Mouse (Mus musculus): Measurements from ENCODE around the gene Nthl1. TPM values are rescaled to one million over a fixed set of nuclear protein-coding genes. Genes with fewer than 3 reads are reported as not detected.

Gene Nthl1
- polyA plus RNA-seq (2015; fragmentation: Illumina TruSeq; extraction: RNeasy Lipid Tissue Mini Kit (QIAGEN cat#74804); ENCODE audit: insufficient read depth, low read depth, low replicate concordance) = 3.5 TPM

DNA sequence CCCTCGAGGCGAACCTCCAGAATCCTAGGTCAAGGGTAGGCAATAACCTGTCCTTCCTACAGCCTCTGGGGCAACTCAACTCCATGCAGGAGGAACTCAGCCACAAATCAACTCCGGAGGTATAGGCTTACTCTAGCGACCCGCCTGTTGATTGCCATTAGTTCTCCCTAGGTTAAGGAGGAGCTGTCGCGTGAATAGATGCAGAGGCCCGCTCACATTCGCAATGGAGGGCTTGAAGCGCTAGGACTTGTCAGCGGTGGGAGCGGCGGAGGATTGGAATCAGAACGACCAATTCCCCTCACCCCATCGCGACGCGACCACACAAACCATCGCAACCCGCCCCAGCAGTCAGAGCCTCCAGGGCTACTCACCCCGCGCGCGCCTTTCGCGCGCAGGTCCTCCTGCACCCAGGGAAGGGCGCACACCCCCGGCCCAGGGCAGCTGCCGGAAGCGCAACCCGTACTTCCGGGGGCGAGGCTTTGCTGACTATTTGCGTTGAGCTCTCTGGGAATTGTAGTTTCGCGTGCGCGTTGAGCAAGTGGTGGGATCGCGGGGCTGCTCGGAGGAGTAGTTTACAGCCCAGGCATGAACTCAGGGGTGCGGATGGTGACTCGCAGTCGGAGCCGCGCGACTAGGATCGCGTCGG, at the start of gene Nthl1, which contains the start of gene Tsc2:
Nthl1 (plus strand) TSS at position 514 of the 646 bp plus-strand sequence.
Tsc2 (minus strand) TSS at position 464 of the 646 bp plus-strand sequence.

DNA sequence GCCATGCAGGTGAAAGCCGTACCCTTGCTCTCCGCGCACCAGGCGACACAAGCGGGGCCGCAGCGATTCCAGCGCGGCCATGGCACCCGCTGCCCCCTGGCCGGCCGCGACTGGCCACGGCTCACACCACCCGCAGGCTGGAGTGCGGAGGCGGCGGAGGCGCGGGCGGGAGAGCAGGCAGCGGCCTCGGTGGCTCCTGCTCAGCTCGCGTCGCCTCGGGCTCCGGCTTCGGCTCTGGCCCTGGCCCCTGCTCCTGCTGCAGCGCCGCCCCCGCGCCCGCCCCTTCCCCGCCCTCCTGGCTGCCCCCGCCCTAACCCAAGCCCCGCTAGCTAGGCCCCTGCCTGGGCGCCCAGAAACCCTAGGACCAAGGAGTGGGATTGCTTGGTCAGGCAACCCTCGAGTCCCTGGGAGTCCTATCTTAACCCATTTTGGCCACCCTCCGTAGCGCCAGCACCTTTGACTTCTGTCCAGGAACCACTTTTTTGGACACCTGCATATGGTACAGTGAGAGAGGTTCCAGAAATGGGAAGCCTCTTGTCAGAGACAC, 17.7 kb downstream of the Nthl1 start, which contains the start of gene Slc9a3r2:
Slc9a3r2 (minus strand) TSS at position 258 of the 547 bp plus-strand sequence.

DNA sequence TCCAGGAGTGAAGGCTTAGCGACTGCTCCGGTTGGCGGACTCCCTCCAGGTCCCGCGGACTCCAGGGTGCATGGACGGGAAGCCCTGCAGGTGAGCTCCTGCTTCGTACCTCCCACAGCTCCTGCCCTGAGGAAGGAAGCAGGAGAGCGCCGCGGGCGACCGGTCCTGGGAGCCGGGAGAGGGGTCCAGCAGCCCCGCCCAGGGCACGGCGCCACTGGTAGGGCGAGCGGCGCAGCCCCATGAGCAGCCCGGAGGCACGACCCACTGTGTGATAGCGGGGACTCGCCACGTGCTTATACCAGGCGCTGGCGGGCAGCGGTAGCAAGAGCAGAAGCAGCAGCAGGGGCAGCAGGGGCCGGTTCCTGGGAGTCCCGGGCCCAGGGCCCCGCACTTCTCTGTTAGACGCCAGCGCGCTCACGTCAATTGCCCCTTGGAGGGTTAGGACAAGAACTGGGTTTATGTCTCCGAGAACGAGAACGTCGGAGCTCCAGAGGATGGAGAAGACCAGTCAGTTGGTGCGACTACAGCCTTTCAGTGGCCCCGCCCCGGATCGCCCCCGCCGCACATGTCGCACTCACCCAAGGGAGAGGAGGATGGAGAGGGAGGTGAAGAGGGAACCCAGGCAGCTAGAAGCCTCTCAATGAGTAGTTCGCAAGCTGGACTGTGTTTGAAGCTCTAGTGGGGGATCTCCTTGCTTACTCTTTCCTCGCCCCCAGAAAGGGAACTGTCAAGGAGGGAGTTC, 25.7 kb downstream of the Nthl1 start, which contains the start of gene Npw:
Npw (minus strand) TSS at position 441 of the 742 bp plus-strand sequence.

DNA sequence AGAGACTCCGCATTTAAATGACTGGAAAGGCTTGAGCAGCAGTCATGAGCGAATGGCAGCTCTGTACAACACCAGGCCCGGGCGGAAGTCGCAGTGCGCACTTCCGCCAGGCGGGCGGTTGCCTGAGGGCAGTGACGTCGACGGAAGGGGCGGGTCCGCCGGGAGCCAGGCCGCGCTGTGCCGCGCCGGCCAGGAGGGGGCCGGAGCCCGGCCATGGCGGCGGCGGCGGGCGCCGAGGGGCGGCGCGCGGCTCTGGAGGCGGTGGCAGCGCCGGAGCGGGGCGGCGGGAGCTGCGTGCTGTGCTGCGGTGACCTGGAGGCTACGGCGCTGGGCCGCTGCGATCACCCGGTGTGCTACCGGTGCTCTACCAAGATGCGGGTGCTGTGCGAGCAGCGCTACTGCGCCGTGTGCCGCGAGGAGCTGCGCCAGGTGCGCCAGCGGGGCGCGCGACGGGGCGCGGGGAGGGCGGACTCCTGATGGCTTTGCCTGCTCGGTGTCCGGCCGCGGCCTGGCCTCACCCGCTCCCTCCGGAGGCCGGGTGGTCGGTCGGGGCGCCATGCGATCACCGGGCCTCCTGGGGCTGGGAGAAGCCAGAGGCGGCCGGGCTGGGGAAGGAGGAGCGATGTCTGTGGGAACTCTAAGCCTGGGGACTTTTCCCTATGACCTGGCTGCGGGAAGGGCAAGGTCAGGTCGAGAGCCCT, 37.2 kb downstream of the Nthl1 start, which contains the start of gene Zfp598:
Zfp598 (plus strand) TSS at position 143 of the 701 bp plus-strand sequence.

Other genes starting within 250 kb of the Nthl1 start
- gene Rnps1, start 218.1 kb upstream of the Nthl1 start, polyA plus RNA-seq (2015; fragmentation: Illumina TruSeq; extraction: RNeasy Lipid Tissue Mini Kit (QIAGEN cat#74804); ENCODE audit: insufficient read depth, low read depth, low replicate concordance) = 19.0 TPM
- 17.2 TPM for gene Eci1, start 206.0 kb upstream of the Nthl1 start, polyA plus RNA-seq (2015; fragmentation: Illumina TruSeq; extraction: RNeasy Lipid Tissue Mini Kit (QIAGEN cat#74804); ENCODE audit: insufficient read depth, low read depth, low replicate concordance)
- 1.9 TPM for gene Dnase1l2, start 189.6 kb upstream of the Nthl1 start, polyA plus RNA-seq (2015; fragmentation: Illumina TruSeq; extraction: RNeasy Lipid Tissue Mini Kit (QIAGEN cat#74804); ENCODE audit: insufficient read depth, low read depth, low replicate concordance)
- 22.8 TPM for gene E4f1, start 162.4 kb upstream of the Nthl1 start, polyA plus RNA-seq (2015; fragmentation: Illumina TruSeq; extraction: RNeasy Lipid Tissue Mini Kit (QIAGEN cat#74804); ENCODE audit: insufficient read depth, low read depth, low replicate concordance)
- gene Pgp, start 162.3 kb upstream of the Nthl1 start, polyA plus RNA-seq (2015; fragmentation: Illumina TruSeq; extraction: RNeasy Lipid Tissue Mini Kit (QIAGEN cat#74804); ENCODE audit: insufficient read depth, low read depth, low replicate concordance) = 5.2 TPM
- gene Bricd5, start 158.8 kb upstream of the Nthl1 start, polyA plus RNA-seq (2015; fragmentation: Illumina TruSeq; extraction: RNeasy Lipid Tissue Mini Kit (QIAGEN cat#74804); ENCODE audit: insufficient read depth, low read depth, low replicate concordance) = not detected
- gene Mlst8, start 153.6 kb upstream of the Nthl1 start, polyA plus RNA-seq (2015; fragmentation: Illumina TruSeq; extraction: RNeasy Lipid Tissue Mini Kit (QIAGEN cat#74804); ENCODE audit: insufficient read depth, low read depth, low replicate concordance) = 3.5 TPM
- 0.26 TPM for gene Caskin1, start 144.1 kb upstream of the Nthl1 start, polyA plus RNA-seq (2015; fragmentation: Illumina TruSeq; extraction: RNeasy Lipid Tissue Mini Kit (QIAGEN cat#74804); ENCODE audit: insufficient read depth, low read depth, low replicate concordance)
- 28.2 TPM for gene Traf7, start 104.7 kb upstream of the Nthl1 start, polyA plus RNA-seq (2015; fragmentation: Illumina TruSeq; extraction: RNeasy Lipid Tissue Mini Kit (QIAGEN cat#74804); ENCODE audit: insufficient read depth, low read depth, low replicate concordance)
- 35.0 TPM for gene Rab26, start 98.5 kb upstream of the Nthl1 start, polyA plus RNA-seq (2015; fragmentation: Illumina TruSeq; extraction: RNeasy Lipid Tissue Mini Kit (QIAGEN cat#74804); ENCODE audit: insufficient read depth, low read depth, low replicate concordance)
- gene Pkd1, start 82.8 kb upstream of the Nthl1 start, polyA plus RNA-seq (2015; fragmentation: Illumina TruSeq; extraction: RNeasy Lipid Tissue Mini Kit (QIAGEN cat#74804); ENCODE audit: insufficient read depth, low read depth, low replicate concordance) = 26.9 TPM
- 50.0 TPM for gene Tsc2, start 50 bp upstream of the Nthl1 start, polyA plus RNA-seq (2015; fragmentation: Illumina TruSeq; extraction: RNeasy Lipid Tissue Mini Kit (QIAGEN cat#74804); ENCODE audit: insufficient read depth, low read depth, low replicate concordance)
- 48.3 TPM for gene Slc9a3r2, start 17.6 kb downstream of the Nthl1 start, polyA plus RNA-seq (2015; fragmentation: Illumina TruSeq; extraction: RNeasy Lipid Tissue Mini Kit (QIAGEN cat#74804); ENCODE audit: insufficient read depth, low read depth, low replicate concordance)
- 1.6 TPM for gene Npw, start 25.8 kb downstream of the Nthl1 start, polyA plus RNA-seq (2015; fragmentation: Illumina TruSeq; extraction: RNeasy Lipid Tissue Mini Kit (QIAGEN cat#74804); ENCODE audit: insufficient read depth, low read depth, low replicate concordance)
- 21.6 TPM for gene Zfp598, start 37.0 kb downstream of the Nthl1 start, polyA plus RNA-seq (2015; fragmentation: Illumina TruSeq; extraction: RNeasy Lipid Tissue Mini Kit (QIAGEN cat#74804); ENCODE audit: insufficient read depth, low read depth, low replicate concordance)
- gene Syngr3, start 57.3 kb downstream of the Nthl1 start, polyA plus RNA-seq (2015; fragmentation: Illumina TruSeq; extraction: RNeasy Lipid Tissue Mini Kit (QIAGEN cat#74804); ENCODE audit: insufficient read depth, low read depth, low replicate concordance) = 0.44 TPM
- gene Gfer, start 63.5 kb downstream of the Nthl1 start, polyA plus RNA-seq (2015; fragmentation: Illumina TruSeq; extraction: RNeasy Lipid Tissue Mini Kit (QIAGEN cat#74804); ENCODE audit: insufficient read depth, low read depth, low replicate concordance) = 10.7 TPM
- 1.6 TPM for gene Noxo1, start 63.6 kb downstream of the Nthl1 start, polyA plus RNA-seq (2015; fragmentation: Illumina TruSeq; extraction: RNeasy Lipid Tissue Mini Kit (QIAGEN cat#74804); ENCODE audit: insufficient read depth, low read depth, low replicate concordance)
- 6.0 TPM for gene Tbl3, start 75.0 kb downstream of the Nthl1 start, polyA plus RNA-seq (2015; fragmentation: Illumina TruSeq; extraction: RNeasy Lipid Tissue Mini Kit (QIAGEN cat#74804); ENCODE audit: insufficient read depth, low read depth, low replicate concordance)
- gene Rnf151, start 85.4 kb downstream of the Nthl1 start, polyA plus RNA-seq (2015; fragmentation: Illumina TruSeq; extraction: RNeasy Lipid Tissue Mini Kit (QIAGEN cat#74804); ENCODE audit: insufficient read depth, low read depth, low replicate concordance) = not detected
- gene Rps2, start 85.4 kb downstream of the Nthl1 start, polyA plus RNA-seq (2015; fragmentation: Illumina TruSeq; extraction: RNeasy Lipid Tissue Mini Kit (QIAGEN cat#74804); ENCODE audit: insufficient read depth, low read depth, low replicate concordance) = 538 TPM
- 66.2 TPM for gene Ndufb10, start 91.8 kb downstream of the Nthl1 start, polyA plus RNA-seq (2015; fragmentation: Illumina TruSeq; extraction: RNeasy Lipid Tissue Mini Kit (QIAGEN cat#74804); ENCODE audit: insufficient read depth, low read depth, low replicate concordance)
- gene Rpl3l, start 95.1 kb downstream of the Nthl1 start, polyA plus RNA-seq (2015; fragmentation: Illumina TruSeq; extraction: RNeasy Lipid Tissue Mini Kit (QIAGEN cat#74804); ENCODE audit: insufficient read depth, low read depth, low replicate concordance) = not detected
- gene Msrb1, start 104.0 kb downstream of the Nthl1 start, polyA plus RNA-seq (2015; fragmentation: Illumina TruSeq; extraction: RNeasy Lipid Tissue Mini Kit (QIAGEN cat#74804); ENCODE audit: insufficient read depth, low read depth, low replicate concordance) = 68.8 TPM
- gene Hs3st6, start 120.3 kb downstream of the Nthl1 start, polyA plus RNA-seq (2015; fragmentation: Illumina TruSeq; extraction: RNeasy Lipid Tissue Mini Kit (QIAGEN cat#74804); ENCODE audit: insufficient read depth, low read depth, low replicate concordance) = 1.0 TPM
- gene Meiob, start 171.6 kb downstream of the Nthl1 start, polyA plus RNA-seq (2015; fragmentation: Illumina TruSeq; extraction: RNeasy Lipid Tissue Mini Kit (QIAGEN cat#74804); ENCODE audit: insufficient read depth, low read depth, low replicate concordance) = not detected
- 23.1 TPM for gene Hagh, start 207.5 kb downstream of the Nthl1 start, polyA plus RNA-seq (2015; fragmentation: Illumina TruSeq; extraction: RNeasy Lipid Tissue Mini Kit (QIAGEN cat#74804); ENCODE audit: insufficient read depth, low read depth, low replicate concordance)
- gene Fahd1, start 217.7 kb downstream of the Nthl1 start, polyA plus RNA-seq (2015; fragmentation: Illumina TruSeq; extraction: RNeasy Lipid Tissue Mini Kit (QIAGEN cat#74804); ENCODE audit: insufficient read depth, low read depth, low replicate concordance) = 3.8 TPM
- 3.4 TPM for gene Igfals, start 233.3 kb downstream of the Nthl1 start, polyA plus RNA-seq (2015; fragmentation: Illumina TruSeq; extraction: RNeasy Lipid Tissue Mini Kit (QIAGEN cat#74804); ENCODE audit: insufficient read depth, low read depth, low replicate concordance)

All from pancreas, adult 10 weeks (tissue).